Mouse (Mus musculus) cerebellum, adult (tissue): Measurements from ENCODE around the gene Plcb3.

Experiments used
- ATAC-seq: cut with Nextera tagmentation; 2 replicates; pipeline ENCODE4 v1.9.2; 2017; ENCODE audit warnings: mild to moderate bottlenecking, moderate library complexity, mixed read lengths; ENCODE audit not compliant: insufficient number of reproducible peaks, low FRiP score, low TSS enrichment

Gene Plcb3

DNA sequence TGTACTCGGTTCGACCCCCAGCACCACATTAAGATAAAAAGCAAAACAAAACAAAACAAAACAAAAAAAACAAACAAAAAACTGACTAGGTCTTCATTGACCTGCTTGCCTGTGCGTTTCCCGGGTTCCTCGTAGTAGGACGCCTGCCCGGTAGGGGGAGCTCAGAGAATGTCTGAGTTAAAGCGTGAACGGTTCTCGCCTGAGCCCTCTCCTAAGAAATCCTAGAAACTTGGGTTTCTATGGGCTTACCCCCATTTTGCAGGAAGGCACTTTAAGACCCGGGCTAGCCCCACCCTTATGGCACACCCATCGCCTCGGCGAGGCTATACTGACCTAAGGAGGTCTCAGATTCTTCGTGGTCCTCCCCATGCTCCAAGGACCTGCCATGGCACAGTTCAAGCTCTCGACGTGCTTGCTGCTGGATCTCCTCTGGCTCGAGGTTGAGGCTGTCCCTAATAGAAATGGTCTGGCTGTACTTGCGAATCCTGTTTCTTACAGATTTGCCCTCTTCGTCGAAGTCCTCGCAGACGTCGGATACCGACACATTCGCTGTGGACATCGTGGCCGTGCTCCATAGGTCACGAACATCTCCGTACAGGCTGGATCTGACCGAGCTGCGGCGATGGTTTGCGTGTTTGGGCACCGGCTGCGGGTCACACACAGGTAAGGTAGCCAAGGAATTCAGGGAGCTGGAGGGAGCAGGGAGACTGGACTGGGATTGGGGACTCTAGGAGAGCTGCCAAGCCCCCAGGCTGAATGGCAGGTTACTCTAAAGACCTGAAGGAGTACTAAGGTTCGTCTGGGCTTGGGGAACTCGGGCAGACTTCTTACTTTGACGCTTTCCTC lies 51.6 kb downstream of the Plcb3 start:
- no peak for ATAC-seq

DNA sequence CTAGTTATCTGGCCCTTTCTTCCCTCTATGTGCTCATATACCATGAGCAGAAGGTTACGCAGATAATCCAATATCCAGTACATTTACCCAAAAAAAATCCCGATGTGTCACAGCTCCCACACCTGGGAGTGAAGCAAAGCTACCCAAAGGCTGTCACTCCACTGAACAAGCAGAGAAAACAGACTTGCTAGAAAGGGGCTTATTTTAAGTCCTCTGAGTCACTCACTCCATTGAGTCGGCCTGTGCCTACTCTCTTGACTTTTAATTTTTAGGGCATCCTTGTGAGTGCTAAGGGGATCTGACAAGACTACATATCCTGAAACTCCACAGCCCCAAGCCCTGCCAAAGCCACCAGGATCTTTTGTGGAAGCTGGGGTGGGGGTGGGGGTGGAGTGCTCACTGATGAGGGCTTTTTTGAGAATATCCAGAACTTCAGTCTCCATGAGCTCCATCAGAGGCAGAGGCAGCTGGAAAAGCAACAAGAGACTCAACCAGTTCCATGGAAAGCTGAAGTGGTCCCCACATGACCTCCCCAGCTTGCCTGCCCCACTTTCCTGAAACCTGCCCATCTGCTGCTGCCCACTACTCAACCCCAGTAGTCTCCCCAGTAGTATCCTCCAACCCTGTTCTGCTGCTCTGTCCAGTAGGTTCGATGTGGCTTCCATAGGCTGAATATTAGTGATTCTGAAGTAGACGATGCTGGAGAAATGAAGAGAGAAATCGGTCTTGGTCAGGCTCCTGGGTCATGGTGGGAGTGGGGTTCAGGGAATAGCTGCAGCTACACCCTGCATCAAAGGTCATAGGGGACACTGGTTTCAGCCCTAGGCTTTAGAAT lies 53.2 kb downstream of the Plcb3 start:
- no peak for ATAC-seq

DNA sequence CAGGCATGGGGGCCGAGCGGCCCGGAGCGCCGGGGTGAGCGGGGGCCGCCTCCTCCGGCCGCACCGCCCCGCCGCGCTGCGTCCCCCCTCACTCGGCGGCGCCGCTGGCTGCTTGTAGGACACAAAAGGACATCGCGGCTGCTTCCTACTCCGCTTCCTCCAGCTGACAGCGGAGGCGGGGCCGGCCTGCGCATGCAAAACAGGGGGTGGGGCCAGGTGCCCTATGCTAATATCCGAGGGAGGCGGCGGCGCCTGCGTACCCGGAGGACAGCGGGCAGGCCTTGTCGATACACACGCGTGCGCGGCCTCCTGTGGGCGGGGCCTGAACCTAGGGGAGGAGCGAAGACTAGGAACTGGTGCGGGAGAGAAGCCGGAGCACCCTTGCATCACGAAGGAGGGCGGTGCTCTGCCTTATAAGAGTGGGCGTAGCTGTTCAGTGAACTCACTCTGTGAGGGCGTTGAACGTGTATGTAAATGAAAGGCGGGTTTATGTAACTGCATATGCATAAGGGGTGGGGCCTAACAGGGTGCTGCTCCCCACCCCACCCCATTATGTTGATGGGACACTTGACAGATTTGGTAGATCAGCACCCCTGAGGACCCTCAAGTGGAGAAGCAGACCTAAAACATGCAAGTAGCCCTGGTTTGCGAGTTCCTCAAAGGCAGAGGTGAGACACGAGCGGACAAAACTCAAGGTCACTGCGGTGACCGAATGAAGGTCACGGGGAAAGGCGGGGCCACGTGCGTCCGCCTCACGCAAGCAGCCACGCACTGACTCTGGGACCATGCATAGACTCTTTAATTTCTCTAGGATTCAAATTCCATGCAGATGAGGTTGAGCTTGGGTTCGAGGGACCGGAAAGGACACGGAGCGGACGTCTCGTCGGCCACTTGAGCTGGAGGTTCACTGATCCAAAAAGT lies 54.4 kb downstream of the Plcb3 start, which contains the start of gene Esrra:
Gene Esrra (minus strand): TSS at position 167 of the 921 bp plus-strand sequence.
- ATAC-seq, result peak; percentile 88

DNA sequence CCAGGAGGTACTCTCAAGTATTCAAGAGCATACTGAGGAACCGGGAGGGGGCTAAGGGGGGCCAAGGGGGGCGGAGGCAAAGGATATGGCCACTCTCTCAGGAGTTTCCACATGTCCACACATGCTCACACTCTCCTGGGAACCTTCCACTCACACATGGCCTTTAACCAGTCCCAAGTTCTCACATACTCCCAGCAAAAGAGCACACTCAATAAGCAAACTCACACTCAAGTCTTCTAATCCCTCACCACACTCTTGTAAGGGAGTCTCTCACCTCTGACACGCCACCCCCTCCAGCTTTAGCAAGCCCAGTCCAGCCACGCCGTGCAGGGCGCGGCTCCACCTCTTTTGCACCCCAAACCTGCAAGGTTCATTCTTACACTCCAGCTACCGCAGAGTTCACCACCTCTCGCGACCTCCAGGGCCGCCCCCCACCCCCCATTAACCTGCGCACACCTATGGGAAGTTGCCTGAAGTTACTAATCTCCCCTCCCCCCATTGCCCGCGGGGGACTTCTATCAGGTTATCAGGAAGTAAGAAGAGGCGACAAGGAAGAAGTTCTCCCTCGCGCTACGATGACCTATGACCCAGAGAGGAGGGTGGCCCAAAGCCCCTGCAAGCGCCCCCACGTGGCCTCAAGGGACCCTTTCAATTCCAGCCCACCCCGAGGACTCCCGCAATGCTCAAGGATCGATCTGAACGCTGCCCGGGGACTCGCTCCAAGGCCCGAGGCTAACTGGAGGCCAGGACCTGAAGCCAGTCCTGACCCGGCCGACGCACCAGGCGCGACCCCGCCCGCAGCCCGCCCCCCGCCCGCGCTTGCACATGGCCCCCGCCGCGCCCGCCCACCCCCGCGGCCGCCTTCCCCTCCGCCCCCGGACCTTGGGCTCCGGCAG lies 55.3 kb downstream of the Plcb3 start:
- no peak for ATAC-seq

DNA sequence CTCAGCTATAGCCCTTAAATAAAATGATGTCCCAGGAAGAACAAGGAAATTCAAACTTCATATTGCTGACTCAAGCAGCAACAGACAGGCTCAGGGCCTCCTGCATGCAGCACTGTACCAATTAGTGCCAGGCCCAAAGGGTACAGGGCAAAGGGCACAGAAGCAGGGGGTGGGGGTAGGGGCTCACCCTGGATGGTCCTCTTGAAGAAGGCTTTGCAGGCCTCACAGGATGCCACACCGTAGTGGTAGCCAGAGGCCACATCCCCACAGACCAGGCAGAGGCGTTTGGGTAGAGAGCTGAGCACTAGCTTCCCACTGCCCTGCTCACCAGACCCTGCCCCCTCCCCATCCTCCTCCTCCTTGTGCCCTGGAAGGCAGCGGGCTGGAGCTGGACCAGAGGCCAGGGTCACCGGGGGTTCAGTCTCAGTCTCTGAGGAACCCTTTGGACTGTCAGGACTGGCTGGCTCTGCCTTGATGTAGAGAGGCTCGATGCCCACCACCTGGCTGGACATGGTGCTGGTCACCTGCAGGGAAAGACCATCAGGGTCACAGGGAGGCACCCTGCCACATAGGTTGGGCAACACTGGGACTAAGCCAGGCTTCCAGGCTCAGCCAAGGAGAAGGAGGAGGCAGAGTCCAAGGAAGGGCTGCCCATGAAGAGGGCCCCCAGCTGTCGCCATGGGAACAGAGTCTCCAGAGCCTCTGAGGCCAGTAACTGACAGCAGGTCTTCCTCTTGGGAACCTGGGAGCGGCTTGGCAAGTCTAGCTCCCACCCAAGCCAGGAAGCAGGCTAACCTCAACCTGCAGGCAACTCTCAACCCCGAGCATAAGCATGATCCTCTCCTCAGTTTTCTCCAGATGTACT lies 56.2 kb downstream of the Plcb3 start:
- ATAC-seq, result 0 out of 2 replicates have a peak, but pooled peaks have one; percentile 23

DNA sequence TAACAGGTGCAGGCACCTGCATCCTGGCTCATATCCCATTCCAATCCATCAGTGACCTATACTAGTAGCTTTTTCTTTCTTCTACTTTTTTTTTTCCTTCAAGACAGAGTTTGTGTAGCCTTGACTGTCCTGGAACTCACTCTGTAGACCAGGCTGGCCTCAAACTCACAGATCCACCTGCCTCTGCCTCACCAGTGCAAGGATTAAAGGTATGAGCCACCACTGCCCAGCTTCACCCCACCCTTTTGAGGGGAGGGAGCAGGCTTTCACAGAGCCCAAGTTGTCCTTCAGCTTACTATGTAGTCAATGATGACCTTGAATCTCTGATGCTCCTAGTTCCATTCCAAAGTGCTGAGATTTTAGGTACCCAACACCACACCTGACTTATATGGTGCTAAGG lies 56.8 kb downstream of the Plcb3 start:
- no peak for ATAC-seq

DNA sequence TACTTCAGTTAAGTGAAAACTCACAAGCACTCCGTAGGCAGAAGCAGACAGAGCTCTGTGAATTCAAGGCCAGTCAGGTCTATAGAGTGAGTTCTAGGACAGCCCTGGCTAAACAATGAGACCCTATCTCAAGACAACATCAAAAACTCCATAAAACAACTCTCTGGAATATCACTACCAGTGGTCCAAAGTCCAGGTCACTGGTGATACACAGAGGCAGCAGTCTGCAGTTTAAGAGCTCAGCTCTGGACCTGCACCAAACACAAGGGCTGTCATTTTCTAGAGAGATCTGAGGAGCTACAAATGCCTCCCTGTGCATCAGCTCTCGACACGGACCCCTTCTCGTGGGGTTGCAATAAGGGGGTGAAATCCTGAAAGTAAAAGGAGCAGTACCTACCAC lies 57.9 kb downstream of the Plcb3 start:
- no peak for ATAC-seq

DNA sequence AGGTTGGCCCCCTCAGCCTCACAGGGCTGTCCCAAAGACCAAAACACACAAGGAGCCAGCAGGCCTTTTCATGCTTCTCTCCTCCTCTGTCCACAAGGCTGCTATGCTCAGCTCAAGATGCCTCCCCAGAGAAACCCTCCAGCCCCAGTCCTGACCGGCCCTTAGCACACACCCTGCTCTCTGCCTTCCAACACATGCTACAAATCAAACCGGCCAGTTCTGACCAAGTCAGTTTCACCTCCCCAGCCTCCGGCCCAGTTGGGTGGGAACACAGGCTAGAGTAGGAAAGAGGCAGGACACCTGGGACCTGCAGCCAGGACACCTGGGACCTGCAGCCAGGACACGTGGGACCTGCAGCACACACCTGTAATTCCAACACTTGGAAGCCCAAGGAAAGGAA lies 59.8 kb downstream of the Plcb3 start:
- no peak for ATAC-seq

DNA sequence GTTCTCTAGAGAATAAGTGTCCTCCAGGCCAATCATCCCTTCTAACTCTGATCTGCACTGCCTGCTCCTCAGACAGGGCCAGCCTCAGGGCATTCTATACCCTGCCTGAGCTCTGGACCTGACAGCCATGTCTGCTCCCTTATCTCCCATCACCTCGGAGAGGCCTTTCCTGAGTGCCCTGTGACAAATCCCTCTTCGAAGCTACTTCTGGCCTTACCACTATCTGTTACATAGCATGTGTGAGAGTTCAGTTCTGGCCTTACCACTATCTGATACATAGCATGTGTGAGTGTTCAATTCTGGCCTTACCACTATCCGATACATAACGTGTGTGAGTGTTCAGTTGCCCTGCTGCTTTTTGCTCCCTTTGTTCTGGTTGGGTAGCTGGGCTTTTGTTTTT lies 61.0 kb downstream of the Plcb3 start:
- no peak for ATAC-seq

DNA sequence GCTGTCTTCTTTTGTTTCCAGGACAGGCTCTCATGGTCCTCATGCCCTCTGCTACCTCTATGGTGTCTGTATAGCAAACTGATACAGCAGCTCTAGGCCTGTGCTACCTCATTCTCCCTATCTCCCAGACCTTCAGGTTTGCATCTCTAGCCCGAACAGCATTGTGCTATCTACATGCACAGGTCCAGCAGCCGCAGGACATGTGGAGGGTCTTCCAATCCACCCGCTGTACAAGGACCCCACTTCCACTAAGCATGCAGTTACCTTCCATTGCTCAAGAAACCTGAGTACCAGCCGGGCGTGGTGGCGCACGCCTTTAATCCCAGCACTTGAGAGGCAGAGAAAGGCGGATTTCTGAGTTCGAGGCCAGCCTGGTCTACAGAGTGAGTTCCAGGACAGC lies 61.7 kb downstream of the Plcb3 start:
- ATAC-seq, result no peak

DNA sequence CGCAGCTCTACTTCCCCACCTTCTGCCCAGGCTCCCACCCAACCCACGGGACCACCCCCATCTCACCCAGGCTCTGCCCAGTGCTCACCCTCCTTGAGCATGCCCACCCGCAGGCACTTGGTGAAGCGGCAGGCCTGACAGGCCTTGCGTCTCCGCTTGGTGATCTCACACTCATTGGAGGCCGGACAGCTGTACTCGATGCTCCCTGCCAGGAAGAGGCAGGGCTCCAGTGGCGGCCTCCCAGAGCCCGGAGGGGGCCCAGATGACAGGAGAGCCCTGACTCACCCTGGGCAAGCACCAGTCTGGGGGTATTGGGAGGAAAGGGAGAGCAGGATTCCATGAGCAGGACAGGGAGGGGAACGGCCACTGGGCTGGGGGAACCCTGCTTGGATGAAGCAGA lies 62.3 kb downstream of the Plcb3 start:
- no peak for ATAC-seq

DNA sequence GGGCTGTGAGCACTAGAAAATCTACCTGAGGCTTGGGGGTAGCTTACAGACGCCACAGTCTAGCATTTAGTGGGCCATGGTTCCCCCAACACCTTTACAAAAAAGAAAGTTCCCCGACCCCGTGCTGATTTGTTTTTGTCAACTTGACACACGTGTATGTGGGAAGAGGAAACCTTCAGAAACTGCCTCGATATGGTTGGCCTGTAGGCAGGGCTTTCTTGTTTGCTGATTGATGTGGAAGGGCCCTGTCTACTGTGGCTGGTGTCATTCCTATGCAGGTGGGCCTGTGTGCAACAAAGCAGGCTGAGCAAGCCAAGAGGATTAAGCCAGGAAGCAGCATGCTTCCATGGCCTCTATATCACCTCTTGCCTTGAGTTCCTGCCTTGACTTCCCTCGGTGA lies 63.2 kb downstream of the Plcb3 start:
- no peak for ATAC-seq

DNA sequence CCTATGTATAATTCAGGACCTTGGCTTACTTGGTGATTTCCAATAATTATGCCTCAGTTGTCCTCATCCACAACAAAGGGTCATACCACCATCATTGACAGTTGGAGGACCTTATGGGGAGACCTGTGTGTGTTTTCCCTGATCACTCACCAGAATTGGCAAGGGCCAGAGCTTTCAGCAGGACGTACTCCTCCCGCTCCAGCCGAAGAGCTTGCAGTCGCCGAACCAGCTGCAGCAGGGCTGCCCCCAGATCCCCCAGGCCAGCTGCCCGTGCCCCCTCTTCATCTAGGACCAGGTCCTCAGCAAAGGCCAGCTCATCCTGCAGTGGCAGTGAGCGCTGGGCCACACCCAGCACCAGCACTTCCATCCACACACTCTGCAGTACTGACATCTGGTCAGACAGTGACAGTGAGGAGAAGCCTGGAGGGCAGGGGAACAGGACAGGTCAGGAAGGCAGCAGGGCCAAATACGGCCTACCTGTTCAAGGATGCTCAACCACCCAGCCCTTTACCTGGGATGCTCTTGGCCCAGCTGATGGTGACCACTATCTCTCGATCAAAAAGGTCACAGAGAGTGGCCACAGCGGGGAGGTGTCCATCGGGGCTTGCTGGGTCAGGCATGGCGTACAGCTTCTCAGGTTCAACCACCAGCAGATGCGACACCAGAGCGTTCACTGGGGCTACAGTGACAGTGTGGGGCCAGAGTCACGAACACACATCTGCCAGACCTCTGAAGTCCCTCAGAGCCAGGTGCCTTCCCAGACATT lies 63.9 kb downstream of the Plcb3 start:
- ATAC-seq, result no peak

DNA sequence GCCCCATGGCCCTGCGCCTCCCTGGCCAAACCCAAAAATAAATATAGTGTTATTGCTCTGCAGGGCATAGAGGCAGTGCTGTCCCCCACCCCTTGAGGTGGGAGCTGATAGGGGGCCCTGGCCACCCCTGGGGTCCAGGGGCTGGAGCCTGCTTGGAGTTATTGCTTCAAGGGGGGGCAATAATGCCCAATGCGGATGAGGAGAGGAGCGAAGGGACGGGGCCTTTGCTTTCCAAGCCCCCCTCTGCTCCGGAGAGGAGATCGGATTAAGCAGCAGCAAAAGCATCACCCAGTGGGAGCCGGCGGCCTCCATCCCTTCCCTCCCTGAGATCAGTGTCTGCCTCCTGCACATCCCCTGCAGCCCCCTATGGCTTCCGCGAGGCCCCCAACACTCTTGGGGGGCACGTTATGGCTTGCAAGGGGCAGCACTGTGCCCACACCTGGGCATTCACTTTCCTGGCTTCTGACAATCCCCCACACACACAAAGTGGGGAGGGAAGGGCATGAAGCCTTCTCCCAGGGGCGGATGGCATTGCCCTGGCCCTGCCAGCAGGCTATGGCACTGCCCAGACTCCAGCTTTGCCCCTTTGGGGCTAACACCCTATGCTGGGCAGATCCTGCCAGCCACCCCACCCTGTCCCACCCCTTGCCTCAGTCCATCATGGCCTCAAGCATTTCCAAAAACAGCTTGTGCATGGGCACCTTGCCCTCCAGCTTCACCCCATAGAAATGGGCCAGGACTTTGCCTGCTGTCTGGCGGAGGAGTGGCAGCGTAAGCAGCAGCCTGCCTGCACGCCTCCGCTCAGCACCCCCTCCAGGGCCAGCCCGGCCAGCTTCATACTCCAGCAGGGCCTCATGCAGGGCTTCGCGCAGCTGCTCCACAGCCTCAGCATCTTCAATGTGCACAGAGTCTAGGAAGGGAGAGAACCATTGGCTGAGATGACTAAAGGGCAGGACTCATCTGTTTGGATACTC lies 64.9 kb downstream of the Plcb3 start:
- ATAC-seq, result no peak

DNA sequence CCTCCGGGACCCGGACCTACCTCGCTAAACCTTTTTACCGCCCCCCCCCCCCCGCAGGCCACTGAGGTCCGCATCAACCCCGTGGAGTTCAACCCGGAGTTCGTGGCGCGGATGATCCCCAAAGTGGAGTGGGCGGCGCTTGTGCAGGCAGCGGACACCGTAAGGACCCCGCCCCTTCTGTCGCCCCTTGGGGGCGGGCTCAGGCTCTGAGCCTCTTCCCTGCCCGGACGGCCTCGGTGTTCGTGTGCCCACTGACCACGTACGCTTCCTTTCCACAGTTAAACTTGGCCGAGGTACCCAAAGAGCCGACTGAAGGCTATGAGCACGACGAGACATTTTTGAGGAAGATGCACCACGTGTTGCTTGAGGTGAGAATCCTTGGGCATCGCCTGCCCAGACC lies 66.0 kb downstream of the Plcb3 start:
- ATAC-seq, result peak; percentile 8; the same call in 1 of the 2 replicates

DNA sequence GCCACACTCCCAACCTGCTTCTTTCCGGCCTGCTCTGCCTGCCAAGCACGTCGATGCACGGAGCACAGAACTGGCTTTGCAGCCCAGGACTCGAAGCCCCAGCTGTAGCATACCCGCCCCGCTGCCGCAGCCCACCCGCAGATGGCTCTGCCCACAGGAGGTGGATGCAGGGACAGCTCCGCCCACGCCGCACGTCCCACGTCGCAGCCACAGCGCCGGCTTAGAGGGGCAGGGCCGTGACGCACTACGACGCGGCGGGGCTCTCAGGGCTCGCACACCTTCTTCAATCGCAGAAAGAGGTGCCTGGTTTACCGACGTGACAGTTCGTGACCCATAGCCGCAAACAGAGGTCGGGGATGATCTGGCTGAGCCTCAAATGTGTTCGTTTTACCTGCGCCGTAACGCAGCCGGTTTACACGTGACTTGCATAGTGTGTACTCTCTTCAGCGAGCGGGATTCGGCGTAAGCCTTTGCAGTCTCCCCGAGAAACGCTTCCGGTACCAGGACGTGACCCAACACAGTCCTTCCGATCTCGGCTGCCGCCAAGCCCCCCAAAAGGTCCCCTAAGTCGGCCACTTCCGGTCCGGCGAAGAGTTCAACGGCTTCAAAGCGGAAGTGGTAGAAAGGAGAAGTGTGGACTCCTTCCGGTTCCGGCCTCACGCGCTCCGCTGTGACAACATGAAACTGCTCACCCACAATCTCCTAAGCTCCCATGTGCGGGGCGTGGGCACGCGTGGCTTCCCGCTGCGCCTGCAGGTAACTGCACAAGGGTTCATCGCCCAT lies 66.6 kb downstream of the Plcb3 start, which contains the start of the genes Trmt112 and Prdx5:
Gene Trmt112 (plus strand): TSS at position 192 of the 783 bp plus-strand sequence.
Gene Prdx5 (minus strand): TSS at position 600 of the 783 bp plus-strand sequence.
- peak; percentile 74 for ATAC-seq
